In genomic region chr6:128006156-128006555, GRCm38 (mm10) we compare ENCODE assay signal across 16 mouse cellular contexts.
A peak's percentile ranks its signal among the peaks of the same experiment; 100 is the strongest.
DNase-seq lines count a peak whose midpoint lies in the region; ATAC-seq and TF ChIP-seq lines count a peak whose summit lies in the region.
"Had no signal": no experiment of that assay in that cellular context is flagged by ENCODE, and none has a peak within 500 bp of the region (broad histone marks: within the 10 kb centered on the region; RNA-seq: fewer than 3 reads in every experiment).

No protein-coding gene starts in this region.

- no peak for TF ChIP-seq EP300 in lung, postnatal 0 days (IDR thresholded peaks at IDR 0.05)

- H3ac ChIP-seq in myocyte (ENCODE audit: control insufficient read depth, insufficient read length), result no peak overlapping the region

- H3K27me3 ChIP-seq in forebrain, postnatal 0 days (ENCODE audit: insufficient read depth, low read length), result no peaks in the 10 kb centered on the region
- H3K27me3 ChIP-seq in forebrain, embryonic 13.5 days, result no peaks in the 10 kb centered on the region
- H3K27me3 ChIP-seq in lung, postnatal 0 days (replicated peaks; ENCODE audit: insufficient read depth, low read length), result no peaks in the 10 kb centered on the region
- no peaks in the 10 kb centered on the region for H3K27me3 ChIP-seq in myocyte (ENCODE audit: control insufficient read depth, insufficient read depth, insufficient read length)
- H3K27me3 ChIP-seq: intestine, embryonic 15.5 days; liver, embryonic 12.5 days; neural tube, embryonic 13.5 days had no signal

- no peak overlapping the region for H3K27ac ChIP-seq in forebrain, postnatal 0 days (ENCODE audit: low read depth, low read length)
- H3K27ac ChIP-seq in forebrain, embryonic 13.5 days, result no peak overlapping the region
- no peak overlapping the region for H3K27ac ChIP-seq in lung, postnatal 0 days (ENCODE audit: low read length)
- H3K27ac ChIP-seq: intestine, embryonic 15.5 days; kidney, postnatal 0 days; liver, embryonic 12.5 days; neural tube, embryonic 13.5 days had no signal

- intact Hi-C loops in gastrocnemius, postnatal 14 days (cut with DNase I; ENCODE audit: low total_unique reads), result no loop called here

- no peak for TF ChIP-seq POLR2A in myocyte (IDR thresholded peaks at IDR 0.05; ENCODE audit: insufficient read length, low read depth)

- DNase-seq in forebrain, postnatal 0 days, result no peak
- peak; percentile 41 for DNase-seq in lung, postnatal 0 days (ENCODE audit: low spot score)
- no peak for DNase-seq in lung, postnatal 36 days
- peak; percentile 46 for DNase-seq in CD4-positive helper T cell, adult 2 months (ENCODE audit: low read depth, low spot score)
- no peak for DNase-seq in right cerebral cortex, postnatal 14 days
- DNase-seq in gastrocnemius, postnatal 14 days, result no peak
- DNase-seq: adrenal gland, adult 8-10 months; heart, postnatal 14 days; layer of hippocampus, adult 9-11 months had no signal

- peak; percentile 32; the same call in 1 of the 2 replicates for ATAC-seq in forebrain, postnatal 0 days
- no peak; the same call in 1 of the 2 replicates for ATAC-seq in forebrain, embryonic 13.5 days
- peak; percentile 43 for ATAC-seq in lung, postnatal 0 days
- ATAC-seq: intestine, embryonic 15.5 days; liver, embryonic 12.5 days; midbrain, embryonic 16.5 days had no signal

- H3K4me3 ChIP-seq in forebrain, postnatal 0 days (ENCODE audit: low read depth, low read length), result no peak overlapping the region
- no peak overlapping the region for H3K4me3 ChIP-seq in forebrain, embryonic 13.5 days
- no peak overlapping the region for H3K4me3 ChIP-seq in lung, postnatal 0 days (ENCODE audit: low read depth, low read length)
- H3K4me3 ChIP-seq in myocyte, result no peak overlapping the region
- H3K4me3 ChIP-seq: intestine, embryonic 15.5 days; liver, embryonic 12.5 days; neural tube, embryonic 13.5 days had no signal

- H3K9me3 ChIP-seq in forebrain, postnatal 0 days (ENCODE audit: low read length), result no peaks in the 10 kb centered on the region
- H3K9me3 ChIP-seq in forebrain, embryonic 13.5 days (replicated peaks), result no peaks in the 10 kb centered on the region
- H3K9me3 ChIP-seq in lung, postnatal 0 days (ENCODE audit: low read length), result no peaks in the 10 kb centered on the region
- H3K9me3 ChIP-seq: intestine, embryonic 15.5 days; liver, embryonic 12.5 days; neural tube, embryonic 13.5 days had no signal

- no peaks in the 10 kb centered on the region for H3K36me3 ChIP-seq in forebrain, postnatal 0 days (ENCODE audit: insufficient read depth)
- no peaks in the 10 kb centered on the region for H3K36me3 ChIP-seq in forebrain, embryonic 13.5 days (ENCODE audit: poor library complexity, severe bottlenecking)
- no peaks in the 10 kb centered on the region for H3K36me3 ChIP-seq in lung, postnatal 0 days (ENCODE audit: insufficient read depth, low read length)
- peaks cover 8% of the 10 kb centered on the region for H3K36me3 ChIP-seq in myocyte (ENCODE audit: control insufficient read depth, insufficient read depth)
- H3K36me3 ChIP-seq: intestine, embryonic 15.5 days; liver, embryonic 12.5 days; neural tube, embryonic 13.5 days had no signal

- WGBS in forebrain, postnatal 0 days, result 26% methylated on average over 8 of the region's 8 CpGs
- 52% methylated on average over 8 of the region's 8 CpGs for WGBS in forebrain, embryonic 13.5 days
- 29% methylated on average over 8 of the region's 8 CpGs for WGBS in lung, postnatal 0 days

- no peaks in the 10 kb centered on the region for H3K4me1 ChIP-seq in forebrain, postnatal 0 days (ENCODE audit: insufficient read depth)
- peaks cover 36% of the 10 kb centered on the region for H3K4me1 ChIP-seq in forebrain, embryonic 13.5 days
- H3K4me1 ChIP-seq in lung, postnatal 0 days (ENCODE audit: insufficient read depth, low read depth, low read length), result no peaks in the 10 kb centered on the region; the same call in 1 of the 2 replicates
- H3K4me1 ChIP-seq: liver, embryonic 12.5 days had no signal

- peaks cover 11% of the 10 kb centered on the region for H3K79me2 ChIP-seq in myocyte (ENCODE audit: control insufficient read depth, insufficient read depth)

- no peak overlapping the region for H3K9ac ChIP-seq in forebrain, postnatal 0 days
- no peak overlapping the region for H3K9ac ChIP-seq in forebrain, embryonic 13.5 days
- no peak overlapping the region for H3K9ac ChIP-seq in lung, postnatal 0 days (replicated peaks; ENCODE audit: low read depth)
- H3K9ac ChIP-seq: intestine, embryonic 15.5 days; liver, embryonic 12.5 days; neural tube, embryonic 13.5 days had no signal

- no peak overlapping the region for H3K4me2 ChIP-seq in forebrain, postnatal 0 days (ENCODE audit: low read depth)
- H3K4me2 ChIP-seq in forebrain, embryonic 13.5 days, result no peak overlapping the region
- H3K4me2 ChIP-seq in lung, postnatal 0 days (replicated peaks; ENCODE audit: low read depth, low read length), result no peak overlapping the region
- H3K4me2 ChIP-seq in myocyte (ENCODE audit: low read depth), result peak overlapping the region; percentile 66
- H3K4me2 ChIP-seq: intestine, embryonic 15.5 days; liver, embryonic 12.5 days; neural tube, embryonic 13.5 days had no signal

- TF ChIP-seq CTCF in forebrain, postnatal 0 days (IDR thresholded peaks at IDR 0.05; ENCODE audit: low read depth), result no peak
- no peak for TF ChIP-seq CTCF in lung, postnatal 0 days (IDR thresholded peaks at IDR 0.05)

TF ChIP-seq in myocyte, 11 proteins besides CTCF, POLR2A, EP300 and RAD21:
- peak in 2 of 3 experiments; percentile 41 to 76 for TF ChIP-seq MYOG (IDR thresholded peaks at IDR 0.05; ENCODE audit: control insufficient read depth in 1 of 3, insufficient read depth in 1 of 3, insufficient read length in 2 of 3, low read depth in 2 of 3)
- no peak for TF ChIP-seq TCF3 (IDR thresholded peaks at IDR 0.05; ENCODE audit: insufficient read length, low read depth)
- TF ChIP-seq TCF12 (IDR thresholded peaks at IDR 0.05; ENCODE audit: insufficient read depth, poor library complexity, severe bottlenecking), result no peak
- no peak for TF ChIP-seq CEBPB (IDR thresholded peaks at IDR 0.05; ENCODE audit: insufficient read depth, poor library complexity, severe bottlenecking)
- TF ChIP-seq SRF (IDR thresholded peaks at IDR 0.05; ENCODE audit: control insufficient read depth, insufficient read length, low read depth), result no peak
- no peak for TF ChIP-seq E2F4 (IDR thresholded peaks at IDR 0.05; ENCODE audit: insufficient read depth)
- no peak for TF ChIP-seq MAX (IDR thresholded peaks at IDR 0.05; ENCODE audit: low read depth)
- no peak for TF ChIP-seq POLR2AphosphoS2 (IDR thresholded peaks at IDR 0.05; ENCODE audit: insufficient read length, low read depth)
- TF ChIP-seq REST (IDR thresholded peaks at IDR 0.05; ENCODE audit: insufficient read depth, insufficient read length), result no peak
- TF ChIP-seq MYOD1 (IDR thresholded peaks at IDR 0.05; ENCODE audit: control insufficient read depth in 1 of 3, insufficient read length in 2 of 3, low read depth in 2 of 3), result peak in 2 of 3 experiments; percentile 53 to 85
- no peak for TF ChIP-seq USF1 (IDR thresholded peaks at IDR 0.05; ENCODE audit: low read depth)

Comparison
In these comparisons a context has a peak if more than half of its experiments do, and no peak if none do; other contexts are left out.
1. DNase-seq: peak in lung, postnatal 0 days (single experiment) and CD4-positive helper T cell, adult 2 months (single experiment); none in forebrain, postnatal 0 days (single experiment), lung, postnatal 36 days (single experiment), right cerebral cortex, postnatal 14 days (single experiment) and gastrocnemius, postnatal 14 days (single experiment).